Mouse (Mus musculus) stomach, embryonic 14.5 days (tissue): ENCODE results near the gene Tmeff2. TPM values are rescaled to one million over a fixed set of nuclear protein-coding genes. Genes with fewer than 3 reads are reported as not detected.
A peak's percentile ranks its signal among the peaks of the same experiment; 100 is the strongest.

Experiments
- ATAC-seq: fragments of 200-750 bp; cut with Nextera tagmentation; 2 replicates; pipeline ENCODE4 v1.8.0; 2017; ENCODE audit warnings: low read depth, moderate TSS enrichment; ENCODE audit not compliant: insufficient number of reproducible peaks, insufficient read depth, low FRiP score
- H3K27ac ChIP-seq: fragments of 300-500 bp; sonication (generic); 2 replicates; pipeline ENCODE4 v1.5.1; 2014; ENCODE audit warnings: mild to moderate bottlenecking, low read length, moderate library complexity, mixed read lengths
- H3K27me3 ChIP-seq: fragments of 300-500 bp; sonication (generic); 2 replicates; pipeline ENCODE4 v1.6.1; 2014; ENCODE audit warnings: low read length, control low read depth, mixed read lengths; ENCODE audit not compliant: control insufficient read depth, insufficient read depth
- H3K36me3 ChIP-seq: fragments of 300-500 bp; sonication (generic); 2 replicates; pipeline ENCODE4 v1.6.1; 2014; ENCODE audit warnings: mild to moderate bottlenecking, control low read depth, low read length, moderate library complexity, mixed read lengths; ENCODE audit not compliant: control insufficient read depth, insufficient read depth
- H3K4me1 ChIP-seq: fragments of 300-500 bp; sonication (generic); 2 replicates; pipeline ENCODE4 v1.6.1; 2014; ENCODE audit warnings: low read length, control low read depth, mixed read lengths; ENCODE audit not compliant: control insufficient read depth, insufficient read depth
- H3K4me2 ChIP-seq: fragments of 300-500 bp; sonication (generic); replicated peaks from 2 replicates; pipeline ENCODE4 v1.6.1; 2014; ENCODE audit warnings: low read depth, low read length, control low read depth
- H3K4me3 ChIP-seq: fragments of 300-500 bp; sonication (generic); 2 replicates; pipeline ENCODE4 v1.5.1; 2014; ENCODE audit warnings: low read depth, low read length, control low read depth
- H3K9ac ChIP-seq: fragments of 300-500 bp; sonication (generic); replicated peaks from 2 replicates; pipeline ENCODE4 v1.6.1; 2014; ENCODE audit warnings: low read depth, mild to moderate bottlenecking, control low read depth, low read length, moderate library complexity, mixed read lengths
- H3K9me3 ChIP-seq: fragments of 300-500 bp; sonication (generic); 2 replicates; pipeline ENCODE4 v1.6.1; 2016; ENCODE audit warnings: low read depth, low read length, control low read depth; ENCODE audit not compliant: control insufficient read depth
- WGBS: fragments of 180-500 bp; shearing (Covaris S2); extraction: QIAGEN DNeasy Blood & Tissue Kit; methylation state at CpG from one replicate; pipeline ENCODE4 v1.1.7; 2014; 5-methylcytosine and 5-hydroxymethylcytosine counted together
- polyA plus RNA-seq: library from polyadenylated mRNA; unstranded; fragments of >200 nt; fragmentation: Nextera tagmentation; extraction: Ambion mirVana; gene quantifications from 2 replicates; pipeline ENCODE4 v1.2.1, GENCODE M21; 2014

Gene Tmeff2
- polyA plus RNA-seq, 1 experiment from 2014 or later, result 12.3 TPM

DNA sequence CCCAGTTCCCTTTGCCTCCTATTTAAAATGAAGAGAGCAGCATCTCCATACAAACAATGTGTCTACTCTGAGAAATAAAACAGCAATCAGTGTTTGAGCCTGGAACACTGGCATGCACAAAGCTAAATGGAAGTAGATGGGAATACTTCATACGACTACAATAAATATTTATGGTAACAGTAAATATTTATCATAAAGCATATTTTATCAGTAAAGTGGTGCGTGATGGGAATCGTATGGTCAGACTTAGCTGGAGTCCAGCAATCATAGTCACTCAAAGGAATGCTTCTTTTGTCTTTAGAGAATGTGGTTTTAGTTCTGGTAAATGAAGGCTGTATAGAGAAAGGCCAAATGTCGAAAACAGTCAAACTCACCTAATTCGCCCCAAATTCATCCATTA lies 288.6 kb downstream of the Tmeff2 start:
- H3K4me1 ChIP-seq, result peaks cover 13% of the 10 kb centered on the region; the same call in 1 of the 2 replicates
- WGBS, result 52% methylated on average over 5 of the region's 5 CpGs
- H3K27me3 ChIP-seq, result no peaks in the 10 kb centered on the region
- H3K9me3 ChIP-seq, result no peaks in the 10 kb centered on the region
- H3K9ac ChIP-seq, result no peak overlapping the region
- no peaks in the 10 kb centered on the region for H3K36me3 ChIP-seq
- H3K4me3 ChIP-seq, result no peak overlapping the region
- no peak for ATAC-seq
- H3K27ac ChIP-seq, result no peak overlapping the region
- H3K4me2 ChIP-seq, result no peak overlapping the region

- Histone ChIP-seq H3K4me3 (no peak overlapping the region), H3K9me3 (no peaks in the 10 kb centered on the region), H3K27ac (0 out of 2 replicates have a peak overlapping the region, but pooled peaks have one; percentile 30), H3K4me1 (peaks cover 13% of the 10 kb centered on the region; the same call in 1 of the 2 replicates), H3K27me3 (no peaks in the 10 kb centered on the region), H3K9ac (no peak overlapping the region), H3K4me2 (no peak overlapping the region), H3K36me3 (no peaks in the 10 kb centered on the region)
- ATAC-seq, result no peak
Observed at GRCm38 (mm10) chr1:51191253-51191652, 290.8 kb downstream of the Tmeff2 start.

DNA sequence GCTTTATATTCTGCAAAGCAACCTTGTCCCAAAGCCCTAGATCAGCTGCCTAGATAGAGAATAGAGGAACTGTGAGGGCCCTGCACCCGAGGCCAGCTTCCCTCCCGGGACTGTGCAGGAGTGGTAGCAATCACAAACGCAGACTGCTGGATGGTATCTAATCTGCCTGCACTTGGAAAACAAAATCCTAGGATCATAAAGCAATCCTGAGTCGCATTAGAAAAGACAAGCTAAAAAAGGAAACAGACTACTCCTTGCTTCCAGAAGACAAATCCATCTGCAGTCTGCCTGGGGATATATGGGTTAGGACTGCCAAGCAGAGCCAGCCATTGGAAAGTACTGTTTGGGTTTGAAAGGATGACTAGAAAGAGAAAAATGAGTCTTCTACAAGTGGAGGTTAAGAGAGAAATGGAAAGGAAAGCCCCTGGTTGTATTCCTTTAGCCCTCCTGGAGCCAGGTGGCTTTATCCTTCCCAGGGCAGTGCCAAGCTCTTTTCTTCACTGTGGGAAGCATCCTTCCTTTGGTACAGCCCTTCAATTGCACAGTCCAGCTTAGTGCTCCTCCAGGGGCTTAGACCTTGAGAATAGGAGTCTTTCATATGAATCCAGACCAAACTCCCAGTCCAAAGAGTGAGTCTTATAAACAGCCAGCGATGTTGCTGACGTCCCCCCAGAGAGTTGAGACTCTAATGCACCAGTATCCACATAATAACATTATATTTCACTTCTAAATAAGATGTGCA lies 291.6 kb downstream of the Tmeff2 start:
- peaks cover 13% of the 10 kb centered on the region; the same call in 1 of the 2 replicates for H3K4me1 ChIP-seq
- H3K9me3 ChIP-seq, result no peaks in the 10 kb centered on the region

DNA sequence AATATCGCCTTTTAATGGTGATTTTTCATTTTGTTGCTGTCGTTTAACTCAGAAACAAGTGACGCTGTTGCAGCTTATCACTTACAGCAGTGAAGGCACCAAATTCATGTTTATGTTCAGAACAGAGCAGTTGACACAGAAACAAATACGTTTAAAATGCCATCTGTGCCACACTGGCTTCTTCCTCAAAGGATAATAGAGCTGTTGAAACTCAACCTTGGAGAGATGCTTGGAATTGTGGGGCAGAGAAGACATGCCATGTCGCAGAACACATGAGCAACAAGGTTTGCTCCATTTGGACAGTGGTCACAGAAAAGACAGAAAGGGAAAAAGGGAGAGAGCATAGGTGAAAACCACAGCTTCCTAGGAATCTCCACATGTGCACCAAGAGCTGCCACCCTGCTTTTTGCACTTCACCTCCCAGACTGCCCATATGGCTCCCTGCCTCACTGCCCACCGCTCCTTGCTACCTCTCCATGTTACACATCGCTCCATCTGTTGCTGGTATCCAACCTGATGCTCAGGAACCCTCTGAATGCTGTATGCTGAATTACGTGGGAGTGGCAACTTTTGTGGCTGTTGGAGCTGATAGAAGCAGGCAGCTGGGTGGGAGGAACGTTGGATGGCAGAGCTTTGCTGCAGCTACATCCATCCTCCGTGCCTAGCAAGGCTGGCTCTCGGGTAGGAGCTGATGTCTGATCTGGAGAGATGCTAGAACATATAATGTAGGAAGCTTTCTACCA lies 298.8 kb downstream of the Tmeff2 start:
- 81% methylated on average over 11 of the region's 11 CpGs for WGBS
- Histone ChIP-seq H3K36me3 (no peaks in the 10 kb centered on the region), H3K27me3 (no peaks in the 10 kb centered on the region), H3K4me3 (no peak overlapping the region), H3K4me2 (no peak overlapping the region), H3K9ac (no peak overlapping the region), H3K4me1 (no peaks in the 10 kb centered on the region), H3K9me3 (no peaks in the 10 kb centered on the region), H3K27ac (no peak overlapping the region)
- ATAC-seq, result no peak

More for the DNA sequence above, 291.6 kb downstream of the Tmeff2 start:
- peak; percentile 37; the same call in 1 of the 2 replicates for ATAC-seq
- no peaks in the 10 kb centered on the region for H3K27me3 ChIP-seq
- H3K27ac ChIP-seq, result 0 out of 2 replicates have a peak overlapping the region, but pooled peaks have one; percentile 30
- no peak overlapping the region for H3K4me2 ChIP-seq
- H3K9ac ChIP-seq, result no peak overlapping the region
- H3K36me3 ChIP-seq, result no peaks in the 10 kb centered on the region
- WGBS, result 38% methylated on average over 6 of the region's 6 CpGs
- no peak overlapping the region for H3K4me3 ChIP-seq

GRCm38 (mm10) chr1:51199954-51200353 lies 299.5 kb downstream of the Tmeff2 start:
- 95% methylated on average over 3 of the region's 3 CpGs for WGBS
- Histone ChIP-seq H3K27me3 (no peaks in the 10 kb centered on the region), H3K36me3 (no peaks in the 10 kb centered on the region), H3K27ac (no peak overlapping the region), H3K9me3 (no peaks in the 10 kb centered on the region), H3K4me1 (no peaks in the 10 kb centered on the region), H3K9ac (no peak overlapping the region), H3K4me2 (no peak overlapping the region), H3K4me3 (no peak overlapping the region)
- no peak for ATAC-seq

GRCm38 (mm10) chr1:51215631-51216030 lies 315.2 kb downstream of the Tmeff2 start:
- no peak for ATAC-seq
- Histone ChIP-seq H3K27me3 (no peaks in the 10 kb centered on the region), H3K4me2 (no peak overlapping the region), H3K27ac (no peak overlapping the region), H3K36me3 (no peaks in the 10 kb centered on the region), H3K4me3 (no peak overlapping the region), H3K4me1 (no peaks in the 10 kb centered on the region), H3K9me3 (no peaks in the 10 kb centered on the region), H3K9ac (no peak overlapping the region)
- 67% methylated on average over 3 of the region's 3 CpGs for WGBS

DNA sequence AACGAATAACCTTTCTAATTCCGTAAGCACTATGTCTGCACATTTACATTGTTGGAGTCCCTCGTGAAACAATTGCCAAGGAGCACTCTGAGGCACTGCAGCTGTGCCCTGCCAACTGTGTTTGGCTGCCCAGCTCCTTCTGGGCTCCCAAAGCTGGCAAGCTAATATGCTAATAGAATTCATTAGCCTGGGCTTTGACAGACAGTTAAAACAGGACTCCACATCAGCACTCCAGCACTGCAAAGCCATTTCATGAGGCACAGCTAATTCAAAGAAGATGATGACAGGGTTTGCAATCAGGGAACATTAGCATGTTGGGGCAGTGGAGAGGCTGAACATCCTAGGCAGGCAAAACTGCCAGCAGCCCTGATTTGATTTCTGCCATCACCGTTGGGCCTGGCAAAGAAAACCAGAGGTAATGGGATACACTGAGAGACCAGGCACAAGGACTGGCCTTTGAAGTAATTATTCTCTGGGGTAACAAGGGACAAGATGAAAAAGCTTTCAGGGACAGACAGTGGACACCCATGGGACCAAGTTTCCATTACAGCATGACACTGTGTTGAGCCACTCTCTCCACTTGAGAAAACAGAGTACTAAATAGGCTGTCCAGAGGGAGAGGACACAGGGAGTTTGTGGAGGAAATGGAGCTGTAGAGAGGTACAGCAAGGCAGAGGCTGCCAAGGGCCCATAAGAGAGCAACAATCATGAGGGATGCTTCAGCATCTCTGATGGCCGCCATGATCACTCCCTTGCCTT lies 316.0 kb downstream of the Tmeff2 start:
- WGBS, result 64% methylated on average over 5 of the region's 5 CpGs
- Histone ChIP-seq H3K4me2 (no peak overlapping the region), H3K4me1 (no peaks in the 10 kb centered on the region), H3K9me3 (no peaks in the 10 kb centered on the region), H3K36me3 (no peaks in the 10 kb centered on the region), H3K27me3 (no peaks in the 10 kb centered on the region), H3K27ac (no peak overlapping the region), H3K4me3 (no peak overlapping the region), H3K9ac (no peak overlapping the region)
- no peak for ATAC-seq

- no peaks in the 10 kb centered on the region for H3K27me3 ChIP-seq
- no peak overlapping the region for H3K4me3 ChIP-seq
- ATAC-seq, result no peak
- H3K9ac ChIP-seq, result no peak overlapping the region
- no peak overlapping the region for H3K4me2 ChIP-seq
- H3K9me3 ChIP-seq, result no peaks in the 10 kb centered on the region
- no peaks in the 10 kb centered on the region for H3K36me3 ChIP-seq
- WGBS, result 78% methylated on average over 7 of the region's 7 CpGs
- no peaks in the 10 kb centered on the region for H3K4me1 ChIP-seq
- no peak overlapping the region for H3K27ac ChIP-seq
Observed at GRCm38 (mm10) chr1:51217227-51217626, 316.8 kb downstream of the Tmeff2 start.
